Mouse (Mus musculus): ENCODE results near the gene Syt6. TPM values are rescaled to one million over a fixed set of nuclear protein-coding genes. Genes with fewer than 3 reads are reported as not detected.
A peak's percentile ranks its signal among the peaks of the same experiment; 100 is the strongest.

Gene Syt6
- polyA plus RNA-seq, 1 experiment from 2014 or later: 0.36 TPM

- H3K4me3 ChIP-seq: no peak overlapping the region
- WGBS: 87% methylated on average over 8 of the region's 8 CpGs
- H3K27me3 ChIP-seq: no peaks in the 10 kb centered on the region
- H3K4me1 ChIP-seq: peaks cover 8% of the 10 kb centered on the region
- H3K9ac ChIP-seq: no peak overlapping the region
- no peak overlapping the region for H3K4me2 ChIP-seq
- no peak for ATAC-seq (ENCODE audit: insufficient number of reproducible peaks, low FRiP score, low TSS enrichment, low read depth)
- H3K36me3 ChIP-seq: no peaks in the 10 kb centered on the region
- H3K27ac ChIP-seq: no peak overlapping the region
- H3K9me3 ChIP-seq: no peaks in the 10 kb centered on the region
These were observed 86.7 kb downstream of the Syt6 start for GRCm38 (mm10) chr3:103661714-103662113.

GRCm38 (mm10) chr3:103663385-103663784, 88.4 kb downstream of the Syt6 start:
- H3K27me3 ChIP-seq: no peaks in the 10 kb centered on the region
- H3K9me3 ChIP-seq: no peaks in the 10 kb centered on the region
- H3K4me1 ChIP-seq: peaks cover 6% of the 10 kb centered on the region
- no peak for ATAC-seq (ENCODE audit: insufficient number of reproducible peaks, low FRiP score, low TSS enrichment, low read depth)
- no peak overlapping the region for H3K27ac ChIP-seq
- H3K9ac ChIP-seq: no peak overlapping the region
- 89% methylated on average over 3 of the region's 3 CpGs for WGBS
- no peak overlapping the region for H3K4me3 ChIP-seq
- no peak overlapping the region for H3K4me2 ChIP-seq
- no peaks in the 10 kb centered on the region for H3K36me3 ChIP-seq

DNA sequence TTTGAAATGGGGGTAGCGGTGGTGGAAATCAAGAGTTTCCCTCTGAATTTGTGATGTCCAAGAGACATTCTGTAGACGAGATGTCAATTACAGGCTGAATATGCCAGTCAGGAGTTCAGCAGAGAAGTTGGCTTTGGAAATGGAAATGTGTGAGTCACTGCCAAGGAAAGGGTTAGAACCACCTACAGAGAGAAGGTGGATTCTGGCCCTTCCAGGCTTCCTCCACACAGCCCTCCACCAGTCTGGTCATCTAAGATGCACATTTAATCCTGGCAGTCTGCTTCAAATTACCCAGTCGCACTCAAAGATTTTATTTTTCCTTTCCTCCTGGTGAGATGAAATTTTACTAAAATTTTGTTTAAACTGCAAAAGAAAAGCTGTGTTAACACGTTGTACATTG, 97.1 kb downstream of the Syt6 start:
- no peak overlapping the region for H3K27ac ChIP-seq
- WGBS: 50% methylated on average over 4 of the region's 4 CpGs
- ATAC-seq (ENCODE audit: insufficient number of reproducible peaks, low FRiP score, low TSS enrichment, low read depth): 0 out of 2 replicates have a peak, but pooled peaks have one; percentile 63
- H3K4me1 ChIP-seq: peaks cover 4% of the 10 kb centered on the region; the same call in 1 of the 2 replicates
- H3K9ac ChIP-seq: no peak overlapping the region
- no peaks in the 10 kb centered on the region for H3K27me3 ChIP-seq
- H3K36me3 ChIP-seq: no peaks in the 10 kb centered on the region
- no peaks in the 10 kb centered on the region for H3K9me3 ChIP-seq
- no peak overlapping the region for H3K4me2 ChIP-seq
- H3K4me3 ChIP-seq: no peak overlapping the region

- H3K27me3 ChIP-seq: no peaks in the 10 kb centered on the region
- no peak for ATAC-seq (ENCODE audit: insufficient number of reproducible peaks, low FRiP score, low TSS enrichment, low read depth)
- H3K27ac ChIP-seq: no peak overlapping the region
- no peak overlapping the region for H3K9ac ChIP-seq
- no peaks in the 10 kb centered on the region for H3K36me3 ChIP-seq
- peaks cover 4% of the 10 kb centered on the region; the same call in 1 of the 2 replicates for H3K4me1 ChIP-seq
- 57% methylated on average over 7 of the region's 7 CpGs for WGBS
- no peaks in the 10 kb centered on the region for H3K9me3 ChIP-seq
- H3K4me3 ChIP-seq: no peak overlapping the region
- no peak overlapping the region for H3K4me2 ChIP-seq
These were observed 97.7 kb downstream of the Syt6 start for GRCm38 (mm10) chr3:103672716-103673115.

DNA sequence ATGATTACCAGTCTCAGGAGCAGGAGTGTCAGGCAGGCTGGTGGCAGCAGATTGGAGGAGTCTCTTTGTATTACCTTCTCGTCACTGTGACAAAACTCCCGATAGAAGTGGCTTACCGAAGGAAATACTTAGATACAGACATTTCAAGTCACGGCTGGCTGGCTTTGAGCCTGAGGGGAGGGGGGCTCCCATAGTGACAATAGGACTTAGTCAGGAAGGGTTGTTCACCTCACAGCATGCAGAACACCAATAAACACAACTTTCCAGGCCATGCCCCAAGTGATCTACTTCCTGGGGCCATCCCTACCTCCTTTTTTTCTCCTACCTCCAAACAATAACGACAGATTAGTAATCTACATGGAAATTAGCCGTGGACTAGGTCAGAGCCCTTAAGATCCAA, 103.8 kb downstream of the Syt6 start:
- H3K27me3 ChIP-seq: no peaks in the 10 kb centered on the region
- H3K4me2 ChIP-seq: no peak overlapping the region
- no peaks in the 10 kb centered on the region for H3K36me3 ChIP-seq
- no peak for ATAC-seq (ENCODE audit: insufficient number of reproducible peaks, low FRiP score, low TSS enrichment, low read depth)
- no peak overlapping the region for H3K9ac ChIP-seq
- H3K4me1 ChIP-seq: peaks cover 6% of the 10 kb centered on the region
- no peaks in the 10 kb centered on the region for H3K9me3 ChIP-seq
- 43% methylated on average over 6 of the region's 6 CpGs for WGBS
- no peak overlapping the region for H3K27ac ChIP-seq
- no peak overlapping the region for H3K4me3 ChIP-seq

DNA sequence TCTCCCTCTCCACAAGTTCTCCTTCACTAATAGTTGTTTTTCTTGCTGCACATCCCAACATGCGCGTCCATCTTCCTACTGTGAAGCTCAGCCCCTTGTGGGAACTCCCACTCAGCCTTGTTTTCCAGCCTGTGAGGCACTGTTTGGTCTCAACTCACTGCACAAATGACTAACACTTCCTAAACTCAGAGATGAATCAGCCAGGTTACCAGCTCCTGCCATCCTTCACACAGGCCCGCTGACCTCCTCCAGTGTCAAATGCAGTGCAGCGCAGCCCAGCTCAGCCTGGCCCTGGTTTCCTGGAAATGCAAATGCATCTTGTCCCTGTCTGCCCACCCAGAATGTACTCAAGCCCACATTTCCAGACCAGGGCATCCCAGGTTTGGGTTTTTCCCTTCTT, 107.4 kb downstream of the Syt6 start:
- no peak for ATAC-seq (ENCODE audit: insufficient number of reproducible peaks, low FRiP score, low TSS enrichment, low read depth)
- no peak overlapping the region for H3K4me2 ChIP-seq
- 52% methylated on average over 4 of the region's 4 CpGs for WGBS

GRCm38 (mm10) chr3:103683234-103683965, 108.4 kb downstream of the Syt6 start:
- H3K4me3 ChIP-seq: no peak overlapping the region
- H3K9me3 ChIP-seq: no peaks in the 10 kb centered on the region
- no peak for ATAC-seq (ENCODE audit: insufficient number of reproducible peaks, low FRiP score, low TSS enrichment, low read depth)
- H3K4me2 ChIP-seq: no peak overlapping the region
- 4% methylated on average over 21 of the region's 21 CpGs for WGBS
- H3K27ac ChIP-seq: no peak overlapping the region
- H3K4me1 ChIP-seq: peaks cover 6% of the 10 kb centered on the region
- H3K9ac ChIP-seq: no peak overlapping the region
- H3K36me3 ChIP-seq: no peaks in the 10 kb centered on the region
- no peaks in the 10 kb centered on the region for H3K27me3 ChIP-seq

More for the DNA sequence above, 107.4 kb downstream of the Syt6 start:
- no peak overlapping the region for H3K9ac ChIP-seq
- H3K36me3 ChIP-seq: no peaks in the 10 kb centered on the region
- H3K4me3 ChIP-seq: no peak overlapping the region
- no peaks in the 10 kb centered on the region for H3K27me3 ChIP-seq
- peaks cover 6% of the 10 kb centered on the region for H3K4me1 ChIP-seq
- no peak overlapping the region for H3K27ac ChIP-seq
- H3K9me3 ChIP-seq: no peaks in the 10 kb centered on the region

- ATAC-seq (ENCODE audit: insufficient number of reproducible peaks, low FRiP score, low TSS enrichment, low read depth): no peak
- Histone ChIP-seq H3K9ac (no peak overlapping the region), H3K27ac (no peak overlapping the region), H3K36me3 (no peaks in the 10 kb centered on the region), H3K4me1 (peaks cover 6% of the 10 kb centered on the region), H3K4me3 (no peak overlapping the region), H3K4me2 (no peak overlapping the region), H3K9me3 (no peaks in the 10 kb centered on the region), H3K27me3 (no peaks in the 10 kb centered on the region)
- WGBS: 29% methylated on average over 5 of the region's 5 CpGs
These were observed 108.9 kb downstream of the Syt6 start for GRCm38 (mm10) chr3:103683966-103684319.

GRCm38 (mm10) chr3:103689043-103689442, 114.0 kb downstream of the Syt6 start:
- H3K9me3 ChIP-seq: no peaks in the 10 kb centered on the region
- ATAC-seq (ENCODE audit: insufficient number of reproducible peaks, low FRiP score, low TSS enrichment, low read depth): no peak
- H3K4me3 ChIP-seq: no peak overlapping the region
- H3K4me1 ChIP-seq: no peaks in the 10 kb centered on the region
- H3K36me3 ChIP-seq: no peaks in the 10 kb centered on the region
- no peak overlapping the region for H3K9ac ChIP-seq
- 76% methylated on average over 1 of the region's 1 CpGs for WGBS
- no peaks in the 10 kb centered on the region for H3K27me3 ChIP-seq
- no peak overlapping the region for H3K27ac ChIP-seq
- H3K4me2 ChIP-seq: no peak overlapping the region

DNA sequence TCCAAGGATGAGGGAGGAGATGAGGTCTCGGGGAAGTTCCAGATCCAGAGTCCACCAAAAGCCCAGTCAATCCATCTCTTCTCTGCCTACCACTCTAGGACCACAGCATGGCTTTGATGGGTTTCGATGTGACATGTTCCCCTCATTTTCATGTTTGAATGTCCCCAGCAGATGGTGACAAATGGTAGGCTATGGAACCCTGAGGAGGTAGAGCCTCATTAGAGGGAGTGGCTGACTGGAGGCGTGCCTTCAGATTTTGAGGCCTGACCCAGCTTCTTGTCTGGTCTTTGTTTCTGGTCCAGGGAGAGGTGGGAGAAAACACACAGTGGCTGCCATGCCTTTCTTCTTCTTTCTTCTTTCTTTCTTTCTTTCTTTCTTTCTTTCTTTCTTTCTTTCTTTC, 115.5 kb downstream of the Syt6 start:
- Histone ChIP-seq H3K4me1 (no peaks in the 10 kb centered on the region), H3K36me3 (no peaks in the 10 kb centered on the region), H3K27ac (no peak overlapping the region), H3K4me3 (no peak overlapping the region), H3K9me3 (no peaks in the 10 kb centered on the region), H3K27me3 (no peaks in the 10 kb centered on the region), H3K4me2 (no peak overlapping the region), H3K9ac (no peak overlapping the region)
- 80% methylated on average over 3 of the region's 3 CpGs for WGBS
- ATAC-seq (ENCODE audit: insufficient number of reproducible peaks, low FRiP score, low TSS enrichment, low read depth): no peak

Data from limb, embryonic 15.5 days (tissue).